Comparison of ENCODE assay signal across 8 mouse cellular contexts in the genomic region with DNA sequence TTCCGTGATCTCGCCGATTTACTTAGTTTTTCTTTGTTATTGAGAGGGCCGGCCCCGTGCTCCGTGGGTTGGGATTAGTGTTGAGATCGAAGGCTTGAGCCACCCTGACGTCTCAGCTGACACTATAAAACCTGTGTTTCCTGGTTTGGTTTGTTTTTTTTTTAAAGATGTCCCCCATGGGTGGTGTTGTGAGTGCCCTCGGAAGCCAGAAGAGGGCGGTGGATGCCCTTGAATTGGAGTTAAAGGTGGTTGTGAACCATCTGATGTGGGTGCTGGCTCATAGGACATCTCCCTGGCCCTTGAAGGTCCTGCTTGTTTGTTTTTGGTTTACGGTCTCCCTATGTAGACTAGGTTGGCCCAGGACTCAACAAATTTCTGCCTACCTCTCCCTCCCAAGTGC. TPM values are rescaled to one million over a fixed set of nuclear protein-coding genes. Genes with fewer than 3 reads are reported as not detected.
DNase-seq lines count a peak whose midpoint lies in the region; ATAC-seq and TF ChIP-seq lines count a peak whose summit lies in the region.

No protein-coding gene starts in this region.

- H3K27me3 ChIP-seq in heart, embryonic 12.5 days (replicated peaks), result no peaks in the 10 kb centered on the region
- no peaks in the 10 kb centered on the region for H3K27me3 ChIP-seq in E14TG2a.4 (ENCODE audit: insufficient read depth, low read length)
- H3K27me3 ChIP-seq in forebrain, embryonic 11.5 days (ENCODE audit: control insufficient read depth, insufficient read depth, low read length), result no peaks in the 10 kb centered on the region
- H3K27me3 ChIP-seq in liver, embryonic 14.5 days (ENCODE audit: control insufficient read depth, insufficient read depth, low read length), result no peaks in the 10 kb centered on the region

- peak overlapping the region; percentile 97 for H3K4me2 ChIP-seq in heart, embryonic 12.5 days
- peak overlapping the region; percentile 91 for H3K4me2 ChIP-seq in forebrain, embryonic 11.5 days (ENCODE audit: low read depth, low read length, severe bottlenecking)
- peak overlapping the region; percentile 99 for H3K4me2 ChIP-seq in liver, embryonic 14.5 days (ENCODE audit: low read depth)

- H3K9me3 ChIP-seq in heart, embryonic 12.5 days (replicated peaks), result no peaks in the 10 kb centered on the region
- no peaks in the 10 kb centered on the region for H3K9me3 ChIP-seq in E14TG2a.4 (ENCODE audit: low read length)
- H3K9me3 ChIP-seq in forebrain, embryonic 11.5 days (ENCODE audit: control insufficient read depth, low read length), result no peaks in the 10 kb centered on the region
- no peaks in the 10 kb centered on the region for H3K9me3 ChIP-seq in liver, embryonic 14.5 days (ENCODE audit: control insufficient read depth, low read length)

- no peak for ATAC-seq in heart, embryonic 12.5 days (ENCODE audit: insufficient number of reproducible peaks, low FRiP score)
- no peak for ATAC-seq in forebrain, embryonic 11.5 days (replicated peaks; ENCODE audit: low FRiP score)
- ATAC-seq in liver, embryonic 14.5 days (ENCODE audit: insufficient read depth), result no peak

- 0 out of 2 replicates have a peak, but pooled peaks have one; percentile 19 for TF ChIP-seq CTCF in E14TG2a.4 (conservative IDR thresholded peaks at IDR 0.05; ENCODE audit: low read length)
- peak; percentile 59 for TF ChIP-seq CTCF in liver, embryonic 14.5 days (IDR thresholded peaks at IDR 0.05; ENCODE audit: low read depth)

- peaks cover 63% of the 10 kb centered on the region for H3K36me3 ChIP-seq in heart, embryonic 12.5 days
- peaks cover 74% of the 10 kb centered on the region for H3K36me3 ChIP-seq in E14TG2a.4 (ENCODE audit: insufficient read depth, low read length)
- H3K36me3 ChIP-seq in forebrain, embryonic 11.5 days (ENCODE audit: control insufficient read depth, insufficient read depth, low read length), result peaks cover 18% of the 10 kb centered on the region
- H3K36me3 ChIP-seq in liver, embryonic 14.5 days (replicated peaks; ENCODE audit: control insufficient read depth, insufficient read depth, low read depth), result peaks cover 51% of the 10 kb centered on the region

- peak overlapping the region; percentile 99 for H3K4me3 ChIP-seq in heart, embryonic 12.5 days
- H3K4me3 ChIP-seq in E14TG2a.4 (replicated peaks; ENCODE audit: low read length), result peak overlapping the region; percentile 99
- peak overlapping the region; percentile 92 for H3K4me3 ChIP-seq in forebrain, embryonic 11.5 days (ENCODE audit: low read depth, low read length)
- H3K4me3 ChIP-seq in liver, embryonic 14.5 days (ENCODE audit: insufficient read depth in 1 of 2, low read depth in 2 of 2, low read length in 2 of 2), result peak overlapping the region; percentile 70 to 97

- no peak for DNase-seq in heart, adult 9 months (ENCODE audit: low spot score in 2 of 2)
- DNase-seq in forebrain, embryonic 11.5 days (ENCODE audit: low spot score), result no peak
- DNase-seq in liver, embryonic 14.5 days (ENCODE audit: low read depth in 3 of 3, low spot score in 3 of 3), result peak in 1 of 3 experiments; percentile 46
- no peak for DNase-seq in urinary bladder, postnatal 25 days (ENCODE audit: low spot score)
- DNase-seq in spleen, postnatal 4 days (ENCODE audit: low spot score in 2 of 2), result no peak
- DNase-seq in frontal cortex, postnatal 25 days (ENCODE audit: low spot score in 2 of 2), result no peak

- WGBS in heart, embryonic 12.5 days, result 9% methylated on average over 11 of the region's 11 CpGs
- WGBS in forebrain, embryonic 11.5 days, result 14% methylated on average over 11 of the region's 11 CpGs
- WGBS in liver, embryonic 14.5 days (ENCODE audit: insufficient replicate concordance), result 7% methylated on average over 11 of the region's 11 CpGs

- no peak for TF ChIP-seq EP300 in liver, embryonic 14.5 days (IDR thresholded peaks at IDR 0.05; ENCODE audit: low read depth)

- peaks cover 19% of the 10 kb centered on the region for H3K4me1 ChIP-seq in heart, embryonic 12.5 days (replicated peaks)
- H3K4me1 ChIP-seq in E14TG2a.4 (replicated peaks; ENCODE audit: low read depth, low read length), result peaks cover 63% of the 10 kb centered on the region
- H3K4me1 ChIP-seq in forebrain, embryonic 11.5 days (replicated peaks; ENCODE audit: control insufficient read depth, insufficient read depth, low read length), result peaks cover 10% of the 10 kb centered on the region
- peaks cover 13 to 14% of the 10 kb centered on the region in 2 experiments for H3K4me1 ChIP-seq in liver, embryonic 14.5 days (replicated peaks; ENCODE audit: control insufficient read depth in 2 of 2, insufficient read depth in 2 of 2, low read length in 1 of 2)

- peak overlapping the region; percentile 87 for H3K9ac ChIP-seq in heart, embryonic 12.5 days
- H3K9ac ChIP-seq in forebrain, embryonic 11.5 days (ENCODE audit: low read length), result peak overlapping the region; percentile 89
- H3K9ac ChIP-seq in liver, embryonic 14.5 days (replicated peaks), result peak overlapping the region; percentile 91

- peak overlapping the region; percentile 98 for H3K27ac ChIP-seq in heart, embryonic 12.5 days (ENCODE audit: poor library complexity, severe bottlenecking)
- peak overlapping the region; percentile 84 for H3K27ac ChIP-seq in forebrain, embryonic 11.5 days (ENCODE audit: low read depth, low read length)
- H3K27ac ChIP-seq in liver, embryonic 14.5 days, result peak overlapping the region; percentile 81

RNA-seq across cellular contexts. Expression of gene Banf1, which starts 0.5 kb away (rescaled TPM):
- polyA plus RNA-seq in heart, embryonic 12.5 days (2016; fragmentation: Nextera tagmentation; extraction: Ambion mirVana), result 400 and 410 TPM in 2 replicates
- polyA plus RNA-seq in forebrain, embryonic 11.5 days (2014; fragmentation: Nextera tagmentation; extraction: Ambion mirVana), result 470 and 498 TPM in 2 replicates
- polyA plus RNA-seq in liver, embryonic 14.5 days (2012; rRNA removed), result 116 and 125 TPM in 2 replicates
- polyA plus RNA-seq in liver, embryonic 14.5 days (2014; fragmentation: Nextera tagmentation; extraction: Ambion mirVana), result 263 and 278 TPM in 2 replicates

RNA-seq across cellular contexts. Expression of gene Eif1ad, which starts 0.9 kb away (rescaled TPM):
- polyA plus RNA-seq in heart, embryonic 12.5 days (2016; fragmentation: Nextera tagmentation; extraction: Ambion mirVana), result 42.8 and 43.0 TPM in 2 replicates
- 79.2 and 82.8 TPM in 2 replicates for polyA plus RNA-seq in forebrain, embryonic 11.5 days (2014; fragmentation: Nextera tagmentation; extraction: Ambion mirVana)
- polyA plus RNA-seq in liver, embryonic 14.5 days (2012; rRNA removed), result 18.4 and 22.0 TPM in 2 replicates
- 22.9 and 24.3 TPM in 2 replicates for polyA plus RNA-seq in liver, embryonic 14.5 days (2014; fragmentation: Nextera tagmentation; extraction: Ambion mirVana)

RNA-seq across cellular contexts. Expression of gene Cst6, which starts 18.1 kb away (rescaled TPM):
- polyA plus RNA-seq in heart, embryonic 12.5 days (2016; fragmentation: Nextera tagmentation; extraction: Ambion mirVana), result not detected in 2 replicates
- polyA plus RNA-seq in forebrain, embryonic 11.5 days (2014; fragmentation: Nextera tagmentation; extraction: Ambion mirVana), result 0.83 TPM in 1 of 2 replicates, not detected in the other
- polyA plus RNA-seq in liver, embryonic 14.5 days (2012; rRNA removed), result 0.01 and 0.06 TPM in 2 replicates
- polyA plus RNA-seq in liver, embryonic 14.5 days (2014; fragmentation: Nextera tagmentation; extraction: Ambion mirVana), result 0.43 TPM in 1 of 2 replicates, not detected in the other

RNA-seq across cellular contexts. Expression of gene Sart1, which starts 21.0 kb away (rescaled TPM):
- polyA plus RNA-seq in heart, embryonic 12.5 days (2016; fragmentation: Nextera tagmentation; extraction: Ambion mirVana), result 61.6 and 63.9 TPM in 2 replicates
- 87.1 and 101 TPM in 2 replicates for polyA plus RNA-seq in forebrain, embryonic 11.5 days (2014; fragmentation: Nextera tagmentation; extraction: Ambion mirVana)
- polyA plus RNA-seq in liver, embryonic 14.5 days (2012; rRNA removed), result 13.1 and 21.7 TPM in 2 replicates
- 24.1 and 26.6 TPM in 2 replicates for polyA plus RNA-seq in liver, embryonic 14.5 days (2014; fragmentation: Nextera tagmentation; extraction: Ambion mirVana)

RNA-seq across cellular contexts. Expression of gene Catsper1, which starts 31.9 kb away (rescaled TPM):
- not detected in 2 replicates for polyA plus RNA-seq in heart, embryonic 12.5 days (2016; fragmentation: Nextera tagmentation; extraction: Ambion mirVana)
- not detected in 2 replicates for polyA plus RNA-seq in forebrain, embryonic 11.5 days (2014; fragmentation: Nextera tagmentation; extraction: Ambion mirVana)
- not detected in 2 replicates for polyA plus RNA-seq in liver, embryonic 14.5 days (2012; rRNA removed)
- polyA plus RNA-seq in liver, embryonic 14.5 days (2014; fragmentation: Nextera tagmentation; extraction: Ambion mirVana), result not detected in 2 replicates
